Mouse (Mus musculus): ENCODE results near the gene Mllt1. TPM values are rescaled to one million over a fixed set of nuclear protein-coding genes. Genes with fewer than 3 reads are reported as not detected.

Gene Mllt1
- polyA plus RNA-seq (2016; fragmentation: Nextera tagmentation; extraction: Ambion mirVana), result 79.0 and 90.2 TPM in 2 replicates

- no peaks in the 10 kb centered on the region for H3K9me3 ChIP-seq (replicated peaks)
- peak within 1 kb of the TSS; percentile 94 for H3K4me3 ChIP-seq
- peaks cover 31% of the 10 kb centered on the region for H3K4me1 ChIP-seq
- H3K27ac ChIP-seq, result peak within 1 kb of the TSS; percentile 98
- DNase-seq (ENCODE audit: low spot score), result peak; percentile 100
- peaks cover 31% of the 10 kb centered on the region for H3K36me3 ChIP-seq
- H3K27me3 ChIP-seq (ENCODE audit: low read depth, poor library complexity, severe bottlenecking), result 0 out of 2 replicates have a peak, but pooled peaks cover 6% of the 10 kb centered on the region
- WGBS, result 3% methylated on average over 76 of the region's 76 CpGs
Measured at GRCm38 (mm10) chr17:56935363-56936131, at the start of gene Mllt1. Gene Mllt1 (minus strand): TSS chr17:56935415.

- H3K27me3 ChIP-seq (ENCODE audit: low read depth, poor library complexity, severe bottlenecking), result no peaks in the 10 kb centered on the region
- DNase-seq (ENCODE audit: low spot score), result no peak
- no peak overlapping the region for H3K27ac ChIP-seq
- H3K4me1 ChIP-seq, result peaks cover 4% of the 10 kb centered on the region; the same call in 1 of the 2 replicates
- no peak overlapping the region for H3K4me3 ChIP-seq
- WGBS, result 86% methylated on average over 9 of the region's 9 CpGs
- no peaks in the 10 kb centered on the region for H3K9me3 ChIP-seq (replicated peaks)
- no peaks in the 10 kb centered on the region for H3K36me3 ChIP-seq
Measured at GRCm38 (mm10) chr17:56984886-56985285, 49.7 kb upstream of the Mllt1 start.

GRCm38 (mm10) chr17:56982013-56982412 is 46.8 kb upstream of the Mllt1 start, which contains the start of gene Acer1:
Gene Acer1 (minus strand): TSS chr17:56982126.
- Histone ChIP-seq H3K4me3 (no peak within 1 kb of the TSS), H3K27me3 (ENCODE audit: low read depth, poor library complexity, severe bottlenecking) (no peaks in the 10 kb centered on the region), H3K4me1 (peaks cover 4% of the 10 kb centered on the region; the same call in 1 of the 2 replicates), H3K27ac (no peak within 1 kb of the TSS), H3K9me3 (replicated peaks) (no peaks in the 10 kb centered on the region), H3K36me3 (no peaks in the 10 kb centered on the region)
- WGBS, result 82% methylated on average over 5 of the region's 5 CpGs
- no peak for DNase-seq (ENCODE audit: low spot score)

- Histone ChIP-seq H3K9me3 (replicated peaks) (no peaks in the 10 kb centered on the region), H3K4me3 (no peak overlapping the region), H3K27ac (no peak overlapping the region), H3K27me3 (ENCODE audit: low read depth, poor library complexity, severe bottlenecking) (no peaks in the 10 kb centered on the region), H3K36me3 (no peaks in the 10 kb centered on the region), H3K4me1 (peaks cover 4% of the 10 kb centered on the region; the same call in 1 of the 2 replicates)
- whole genome bisulfite sequencing, result 79% methylated on average over 7 of the region's 7 CpGs
- DNase-seq (ENCODE audit: low spot score), result no peak
Measured at GRCm38 (mm10) chr17:56981049-56981448, 45.8 kb upstream of the Mllt1 start.

GRCm38 (mm10) chr17:56979524-56979923 is 44.3 kb upstream of the Mllt1 start:
- DNase-seq (ENCODE audit: low spot score), result no peak
- WGBS, result 27% methylated on average over 7 of the region's 8 CpGs

GRCm38 (mm10) chr17:56976531-56977390 is 41.5 kb upstream of the Mllt1 start:
- 78% methylated on average over 8 of the region's 8 CpGs for WGBS
- DNase-seq (ENCODE audit: low spot score), result no peak
- H3K27ac ChIP-seq, result no peak overlapping the region
- H3K4me1 ChIP-seq, result no peaks in the 10 kb centered on the region
- no peak overlapping the region for H3K4me3 ChIP-seq
- no peaks in the 10 kb centered on the region for H3K9me3 ChIP-seq (replicated peaks)
- H3K36me3 ChIP-seq, result no peaks in the 10 kb centered on the region
- H3K27me3 ChIP-seq (ENCODE audit: low read depth, poor library complexity, severe bottlenecking), result no peaks in the 10 kb centered on the region

More at GRCm38 (mm10) chr17:56979524-56979923, 44.3 kb upstream of the Mllt1 start:
- Histone ChIP-seq H3K9me3 (replicated peaks) (no peaks in the 10 kb centered on the region), H3K4me3 (no peak overlapping the region), H3K4me1 (peaks cover 4% of the 10 kb centered on the region; the same call in 1 of the 2 replicates), H3K36me3 (no peaks in the 10 kb centered on the region), H3K27ac (no peak overlapping the region), H3K27me3 (ENCODE audit: low read depth, poor library complexity, severe bottlenecking) (no peaks in the 10 kb centered on the region)

GRCm38 (mm10) chr17:56975391-56975790 is 40.2 kb upstream of the Mllt1 start:
- Histone ChIP-seq H3K27ac (no peak overlapping the region), H3K36me3 (no peaks in the 10 kb centered on the region), H3K4me3 (no peak overlapping the region), H3K27me3 (ENCODE audit: low read depth, poor library complexity, severe bottlenecking) (no peaks in the 10 kb centered on the region), H3K4me1 (no peaks in the 10 kb centered on the region), H3K9me3 (replicated peaks) (no peaks in the 10 kb centered on the region)
- no peak for DNase-seq (ENCODE audit: low spot score)
- WGBS, result 82% methylated on average over 3 of the region's 3 CpGs

GRCm38 (mm10) chr17:56974708-56975240 is 39.6 kb upstream of the Mllt1 start:
- peaks cover 4% of the 10 kb centered on the region; the same call in 1 of the 2 replicates for H3K27me3 ChIP-seq (ENCODE audit: low read depth, poor library complexity, severe bottlenecking)
- no peaks in the 10 kb centered on the region for H3K4me1 ChIP-seq
- WGBS, result 78% methylated on average over 5 of the region's 5 CpGs
- no peaks in the 10 kb centered on the region for H3K9me3 ChIP-seq (replicated peaks)
- H3K36me3 ChIP-seq, result no peaks in the 10 kb centered on the region
- no peak overlapping the region for H3K27ac ChIP-seq
- H3K4me3 ChIP-seq, result no peak overlapping the region
- no peak for DNase-seq (ENCODE audit: low spot score)

- H3K27me3 ChIP-seq (ENCODE audit: low read depth, poor library complexity, severe bottlenecking), result peaks cover 4% of the 10 kb centered on the region; the same call in 1 of the 2 replicates
- DNase-seq (ENCODE audit: low spot score), result no peak
- no peaks in the 10 kb centered on the region for H3K9me3 ChIP-seq (replicated peaks)
- no peak overlapping the region for H3K27ac ChIP-seq
- H3K36me3 ChIP-seq, result no peaks in the 10 kb centered on the region
- H3K4me3 ChIP-seq, result no peak overlapping the region
- WGBS, result 64% methylated on average over 13 of the region's 14 CpGs
- H3K4me1 ChIP-seq, result no peaks in the 10 kb centered on the region
Measured at GRCm38 (mm10) chr17:56973956-56974707, 38.9 kb upstream of the Mllt1 start.

GRCm38 (mm10) chr17:56970081-56970480 is 34.9 kb upstream of the Mllt1 start:
- no peaks in the 10 kb centered on the region for H3K9me3 ChIP-seq (replicated peaks)
- no peak overlapping the region for H3K27ac ChIP-seq
- no peaks in the 10 kb centered on the region for H3K36me3 ChIP-seq
- no peaks in the 10 kb centered on the region for H3K4me1 ChIP-seq
- peaks cover 4% of the 10 kb centered on the region; the same call in 1 of the 2 replicates for H3K27me3 ChIP-seq (ENCODE audit: low read depth, poor library complexity, severe bottlenecking)
- no peak overlapping the region for H3K4me3 ChIP-seq
- no peak for DNase-seq (ENCODE audit: low spot score)
- WGBS, result 68% methylated on average over 5 of the region's 5 CpGs

GRCm38 (mm10) chr17:56969321-56969720 is 34.1 kb upstream of the Mllt1 start:
- no peak for DNase-seq (ENCODE audit: low spot score)
- H3K4me1 ChIP-seq, result no peaks in the 10 kb centered on the region
- WGBS, result 72% methylated on average over 3 of the region's 3 CpGs
- no peak overlapping the region for H3K27ac ChIP-seq
- no peak overlapping the region for H3K4me3 ChIP-seq
- no peaks in the 10 kb centered on the region for H3K36me3 ChIP-seq
- H3K27me3 ChIP-seq (ENCODE audit: low read depth, poor library complexity, severe bottlenecking), result peaks cover 4% of the 10 kb centered on the region; the same call in 1 of the 2 replicates
- no peaks in the 10 kb centered on the region for H3K9me3 ChIP-seq (replicated peaks)

GRCm38 (mm10) chr17:56963646-56964045 is 28.4 kb upstream of the Mllt1 start:
- DNase-seq (ENCODE audit: low spot score), result no peak
- Histone ChIP-seq H3K4me1 (no peaks in the 10 kb centered on the region), H3K9me3 (replicated peaks) (no peaks in the 10 kb centered on the region), H3K4me3 (no peak overlapping the region), H3K27me3 (ENCODE audit: low read depth, poor library complexity, severe bottlenecking) (no peaks in the 10 kb centered on the region), H3K36me3 (no peaks in the 10 kb centered on the region), H3K27ac (no peak overlapping the region)
- 80% methylated on average over 6 of the region's 6 CpGs for WGBS

All from limb, embryonic 10.5 days (tissue).